In genomic region chr19:58025053-58025452, GRCm38 (mm10) we compare ENCODE assay signal across 17 mouse cellular contexts.
DNase-seq lines count a peak whose midpoint lies in the region; ATAC-seq and TF ChIP-seq lines count a peak whose summit lies in the region.
"Had no signal": no experiment of that assay in that cellular context is flagged by ENCODE, and none has a peak within 500 bp of the region (broad histone marks: within the 10 kb centered on the region; RNA-seq: fewer than 3 reads in every experiment).

No protein-coding gene starts in this region.

- H3K4me3 ChIP-seq in thymus, adult 2 months (ENCODE audit: control insufficient read depth, insufficient read depth, low read length), result no peak overlapping the region
- H3K4me3 ChIP-seq: embryonic facial prominence, embryonic 13.5 days; heart, embryonic 12.5 days; hindbrain, embryonic 10.5 days; intestine, embryonic 15.5 days had no signal

- no peaks in the 10 kb centered on the region for H3K27me3 ChIP-seq in thymus, adult 2 months (ENCODE audit: control insufficient read depth, insufficient read depth, low read length)
- H3K27me3 ChIP-seq: embryonic facial prominence, embryonic 13.5 days; heart, embryonic 12.5 days; intestine, embryonic 15.5 days had no signal

- no peak for TF ChIP-seq POLR2A in thymus, adult 2 months (IDR thresholded peaks at IDR 0.05; ENCODE audit: control insufficient read depth, extremely low read depth, insufficient read depth, low read length, poor library complexity)

- no peaks in the 10 kb centered on the region for H3K4me1 ChIP-seq in thymus, adult 2 months (replicated peaks; ENCODE audit: control insufficient read depth, insufficient read depth, low read length)
- H3K4me1 ChIP-seq: heart, embryonic 12.5 days; hindbrain, embryonic 10.5 days; intestine, embryonic 15.5 days had no signal

- H3K27ac ChIP-seq in thymus, adult 2 months (ENCODE audit: control insufficient read depth, insufficient read depth, low read length), result no peak overlapping the region
- H3K27ac ChIP-seq: embryonic facial prominence, embryonic 13.5 days; hindbrain, embryonic 10.5 days; hindbrain, embryonic 14.5 days; intestine, embryonic 15.5 days had no signal

- 92% methylated on average over 2 of the region's 2 CpGs for WGBS in thymus, adult 2 months

- no peaks in the 10 kb centered on the region for H3K36me3 ChIP-seq in thymus, adult 2 months (ENCODE audit: control insufficient read depth, insufficient read depth, low read length)
- H3K36me3 ChIP-seq: intestine, embryonic 15.5 days had no signal

- ATAC-seq in frontal cortex, adult (ENCODE audit: low TSS enrichment), result peak; percentile 75
- ATAC-seq: intestine, embryonic 15.5 days had no signal

- DNase-seq in frontal cortex, postnatal 36 days (ENCODE audit: low spot score in 2 of 2), result no peak
- DNase-seq in right cerebral cortex, postnatal 10 days (ENCODE audit: low spot score in 2 of 2), result peak; percentile 18 to 32
- no peak for DNase-seq in right cerebral cortex, postnatal 36 days (ENCODE audit: low spot score in 2 of 2)
- peak; percentile 10 for DNase-seq in brain, embryonic 18.5 days (ENCODE audit: low read depth, low spot score)
- DNase-seq in thymus, adult 2 months, result no peak
- DNase-seq: adrenal gland, adult 8-10 months; adrenal gland, postnatal 36 days; cerebellum, adult 18-20 months; cerebellum, adult 9-11 months; cerebellum, postnatal 36 days; gastrocnemius, postnatal 10 days had no signal

- no peak for TF ChIP-seq CTCF in thymus, adult 2 months (IDR thresholded peaks at IDR 0.05; ENCODE audit: borderline replicate concordance, control insufficient read depth, extremely low read depth, insufficient read depth, low read length, poor library complexity)

Comparison
In these comparisons a context has a peak if more than half of its experiments do, and no peak if none do; other contexts are left out.
1. DNase-seq: peak in right cerebral cortex, postnatal 10 days (2 of 2) and brain, embryonic 18.5 days (single experiment); none in frontal cortex, postnatal 36 days (0 of 2), right cerebral cortex, postnatal 36 days (0 of 2) and thymus, adult 2 months (single experiment).